Mouse (Mus musculus) 3134 (cell line): ENCODE measurements at regions not wholly inside any gene's neighbourhood (a gene's known extent, or its start where the extent isn't known, plus 50 kb on each side); places are given as distances from the start of the nearest gene placed in this dataset.
A peak's percentile ranks its signal among the peaks of the same experiment; 100 is the strongest.
"Not testable (repeated sequence)": the region's sequence is repeated elsewhere in the genome, so short reads cannot be mapped to it uniquely, and the experiment has no call there.

Source experiments
- DNase-seq: peaks from one replicate; pipeline ENCODE4 v3.0.0-alpha.2; 2011; ENCODE audit warnings: low spot score; ENCODE audit not compliant: insufficient read length; ENCODE audit errors: extremely low read depth

DNA sequence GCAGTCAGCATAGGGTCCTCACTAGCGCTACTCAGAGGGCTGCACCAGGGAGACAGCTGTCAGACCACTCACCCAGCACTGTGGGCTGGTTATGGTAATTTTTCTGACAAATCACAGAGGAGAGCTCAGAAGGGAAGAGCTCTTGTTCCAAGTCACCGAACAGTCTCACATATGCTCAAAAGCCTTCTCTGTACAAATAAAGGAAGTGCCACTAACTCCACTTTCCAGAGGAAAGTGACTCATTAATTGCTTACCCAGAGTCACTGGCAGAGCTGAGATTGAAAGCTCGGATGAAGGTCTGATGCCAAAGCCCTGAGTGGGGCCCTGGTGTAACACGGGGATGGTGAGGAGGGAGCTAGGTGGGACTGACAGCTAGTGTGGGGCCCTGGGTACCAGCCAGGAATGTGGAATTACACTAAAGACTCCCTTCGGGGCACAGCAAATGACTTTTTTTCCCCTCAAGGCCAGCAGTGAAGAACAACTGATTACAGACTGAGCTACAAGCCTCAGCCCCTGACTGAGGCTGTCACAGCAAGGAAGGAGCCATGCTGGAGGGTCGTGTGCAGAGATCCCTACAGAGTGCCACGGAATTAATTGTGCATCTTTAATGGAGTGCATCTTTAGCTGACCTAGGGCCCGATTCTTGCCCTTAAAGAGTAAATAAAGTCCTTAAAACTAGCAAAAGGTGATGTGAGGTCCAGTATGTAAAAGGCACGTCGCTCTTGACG, 155.6 kb upstream of the Ubl3 start:
- DNase-seq: peak; percentile 56

DNA sequence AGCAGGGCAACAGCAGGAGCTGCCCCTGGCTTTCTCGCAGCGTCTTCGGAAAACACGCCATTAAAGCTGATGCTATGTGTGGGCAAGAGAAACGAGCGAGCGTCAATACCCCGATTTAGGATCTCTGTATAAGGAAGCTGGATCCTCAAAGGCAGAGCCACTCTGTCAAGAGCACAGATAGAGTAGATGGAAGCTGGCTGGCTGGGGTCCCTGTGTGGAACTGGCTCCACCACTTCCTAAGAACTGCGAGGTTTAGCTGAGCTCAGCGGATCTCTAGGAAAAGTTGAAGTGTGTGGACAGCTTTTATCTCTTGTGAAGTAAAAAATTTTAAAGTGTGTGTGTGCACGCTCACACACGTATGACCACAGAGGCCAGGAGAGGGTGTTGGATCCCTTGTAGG, 154.7 kb upstream of the Ubl3 start:
- no peak for DNase-seq

DNA sequence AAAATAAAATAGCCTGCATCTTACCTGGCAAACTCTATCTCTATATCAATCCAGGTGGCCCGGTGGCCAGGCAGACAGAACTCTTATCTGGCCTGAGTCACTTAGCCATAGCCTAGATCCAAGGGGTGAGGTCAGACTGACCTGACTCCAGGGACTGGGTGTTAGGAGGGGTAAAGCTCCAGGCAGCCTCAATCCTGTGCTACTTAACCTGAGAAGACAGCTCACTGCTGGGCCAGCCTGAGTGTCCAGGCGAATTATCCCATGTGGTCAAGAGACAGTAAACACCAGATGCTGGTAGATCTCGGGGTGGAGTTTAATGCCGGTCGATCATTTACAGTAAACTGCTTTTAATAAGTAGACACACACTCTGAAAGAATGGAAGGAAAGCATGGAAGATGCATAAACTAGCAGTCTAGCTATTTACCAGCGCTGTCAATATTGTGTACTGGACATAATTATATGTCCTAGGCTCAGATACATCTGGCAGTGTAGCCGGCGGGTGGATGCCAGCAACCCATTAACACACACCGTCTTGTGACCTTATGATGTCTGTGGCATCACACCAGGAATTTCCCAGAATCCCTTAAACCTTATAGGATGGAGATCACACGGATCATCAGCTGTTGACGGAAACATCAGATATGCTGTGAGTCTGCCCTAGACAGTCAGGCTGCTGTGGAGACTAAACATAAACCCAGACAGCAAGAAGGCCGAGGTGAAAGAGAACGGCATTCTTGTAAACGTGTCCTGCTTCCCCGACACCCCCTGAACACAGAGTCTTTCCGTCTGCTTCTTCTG, 153.9 kb upstream of the Ubl3 start:
- no peak for DNase-seq

DNA sequence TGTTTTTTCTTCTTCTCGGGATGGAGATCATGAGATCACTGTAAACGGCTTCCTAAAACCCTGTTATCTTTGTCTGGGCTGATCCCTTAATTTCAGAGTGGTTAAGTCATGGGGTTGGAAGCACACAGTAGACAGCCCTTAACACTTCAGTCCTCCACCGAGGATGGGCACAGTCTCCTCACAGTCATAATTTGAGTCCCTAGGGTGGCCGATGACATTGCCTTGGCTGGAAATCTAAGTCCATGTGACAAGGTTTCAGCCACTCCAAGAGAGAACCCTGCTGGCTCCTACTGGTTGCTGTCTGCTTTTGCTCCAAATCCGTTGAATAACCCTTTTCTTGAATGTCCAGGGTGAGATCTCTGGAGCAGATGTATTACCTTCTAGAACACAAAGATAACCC, 152.2 kb upstream of the Ubl3 start:
- no peak for DNase-seq

DNA sequence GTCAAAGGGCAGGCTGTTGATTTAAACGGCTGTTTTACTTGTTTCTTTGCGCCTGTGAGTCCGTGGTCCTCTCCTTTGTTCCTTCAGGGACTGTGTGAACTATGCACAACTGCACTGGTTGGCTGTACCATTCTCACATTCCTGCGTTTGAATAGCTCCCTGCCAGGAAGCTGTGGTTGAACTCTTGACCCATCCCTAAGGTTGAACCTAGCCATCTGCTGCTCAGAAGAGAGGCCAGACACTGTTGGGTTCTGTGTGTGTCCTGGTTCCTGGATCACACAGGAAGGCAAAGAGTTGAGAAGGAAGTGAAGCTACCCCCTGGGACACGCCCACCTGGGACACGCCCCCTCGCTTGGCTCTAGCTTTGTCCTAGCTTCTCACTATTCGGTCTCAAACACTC, 149.3 kb upstream of the Ubl3 start:
- DNase-seq: no peak

DNA sequence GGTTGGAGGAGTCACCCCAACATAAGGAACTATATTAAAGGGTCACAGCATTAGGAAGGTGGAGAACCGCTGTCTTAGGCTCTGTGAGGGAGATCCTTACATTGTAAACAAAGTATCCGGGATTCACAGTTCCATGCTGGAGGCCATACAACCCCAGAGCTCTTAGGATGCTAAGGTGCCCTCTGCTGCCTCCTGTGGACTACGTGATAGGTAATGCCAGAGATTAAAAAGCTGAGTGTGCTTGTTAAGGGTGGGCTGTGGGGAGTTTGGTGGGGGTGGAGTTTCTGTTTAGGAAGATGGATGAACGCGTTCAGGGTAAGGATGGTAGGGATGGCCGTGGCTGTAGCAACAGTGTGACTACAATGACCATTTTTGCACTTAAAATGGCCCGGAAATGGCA, 148.4 kb upstream of the Ubl3 start:
- DNase-seq: no peak

DNA sequence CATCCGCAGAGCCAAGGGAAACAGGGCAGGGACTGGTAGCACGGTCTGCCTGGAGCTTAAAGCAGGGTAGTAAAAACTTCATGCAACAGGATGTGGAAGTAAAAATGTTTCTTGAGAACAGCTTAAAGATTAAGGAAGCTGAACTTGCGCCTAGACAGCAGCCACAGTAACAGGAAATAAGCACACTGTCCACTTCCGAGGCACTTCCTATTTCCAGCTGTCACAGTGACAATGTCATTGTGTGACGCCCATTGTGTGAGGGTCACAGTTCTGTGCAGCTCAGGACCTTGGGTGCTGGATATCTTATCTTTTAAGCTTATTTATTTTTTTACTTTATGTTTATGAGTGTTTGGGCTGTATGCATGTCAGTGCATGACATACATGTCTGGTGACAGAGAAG, 147.7 kb upstream of the Ubl3 start:
- no peak for DNase-seq

DNA sequence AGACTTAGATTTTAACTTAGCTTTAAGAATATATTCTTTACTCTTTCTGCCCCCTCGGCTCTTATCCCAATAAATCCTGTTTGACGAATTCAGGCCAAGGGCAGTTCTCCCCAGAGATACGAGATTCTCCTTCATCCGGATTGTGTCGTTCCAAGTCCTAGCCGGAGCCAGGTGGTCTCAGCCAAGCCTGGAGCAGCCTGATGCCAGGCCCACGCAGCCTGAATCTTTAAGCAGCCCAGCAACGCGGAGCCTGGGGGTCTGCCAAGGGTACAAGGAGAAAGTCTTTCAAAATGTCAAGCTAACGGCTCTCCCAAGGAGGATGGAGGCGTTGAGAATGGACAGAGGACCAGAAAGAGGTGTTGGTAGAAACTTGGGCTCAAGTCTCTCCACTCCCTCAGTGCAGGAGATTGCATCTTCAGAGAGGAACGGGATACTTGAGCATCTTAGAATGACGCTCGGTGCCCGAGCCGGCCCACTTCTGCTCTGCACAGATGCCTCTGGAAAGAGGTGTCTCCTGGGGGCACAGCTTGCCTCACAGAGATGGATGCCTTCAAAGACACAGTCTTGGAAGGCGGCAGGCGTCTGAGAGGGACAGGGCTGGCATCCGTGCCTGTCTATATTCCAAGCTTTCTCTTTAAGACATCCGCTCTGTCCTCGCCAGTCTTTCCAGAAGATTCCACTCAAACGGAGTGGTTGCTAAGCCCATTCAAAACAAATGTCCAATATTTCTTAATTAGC, 145.2 kb upstream of the Ubl3 start:
- no peak for DNase-seq

DNA sequence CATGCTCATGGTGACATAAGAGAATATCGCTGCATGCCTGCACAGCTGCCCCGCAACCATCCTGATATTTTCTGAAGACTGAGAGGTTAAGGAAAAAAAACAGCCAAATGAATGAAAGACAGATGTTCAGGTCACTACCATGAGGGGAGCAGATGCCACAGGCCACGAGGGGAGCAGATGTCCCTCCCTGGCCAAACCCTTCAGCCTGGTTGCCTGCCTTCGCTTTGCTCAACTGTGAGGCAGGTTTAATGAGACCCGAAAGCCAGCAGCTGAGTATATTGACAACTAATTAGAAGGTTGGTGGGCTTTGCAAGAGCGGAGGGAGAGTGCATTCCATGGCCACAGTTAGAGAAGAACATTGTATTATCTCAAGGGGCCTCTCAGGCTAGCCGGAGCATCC, 141.8 kb upstream of the Ubl3 start:
- DNase-seq: no peak

DNA sequence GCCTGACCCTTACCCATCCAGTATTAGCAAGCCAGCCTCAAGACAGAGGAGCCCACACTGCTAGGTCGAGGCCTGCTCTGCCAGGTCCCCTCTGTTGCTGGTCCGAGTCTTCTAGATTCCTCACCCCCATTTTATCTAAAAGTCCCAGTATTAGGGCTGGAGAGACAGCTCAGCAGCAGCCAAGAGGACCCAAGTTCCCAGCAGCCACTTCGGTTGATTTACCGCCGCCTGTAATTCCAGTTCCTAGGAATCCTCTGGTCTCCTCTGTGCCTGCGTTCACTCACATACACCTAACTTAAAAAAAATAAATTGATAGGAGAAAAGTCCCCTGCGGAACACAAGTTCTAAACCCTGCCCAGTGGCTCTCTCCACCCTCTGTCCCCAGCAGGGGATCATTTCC, 138.9 kb upstream of the Ubl3 start:
- no peak for DNase-seq

DNA sequence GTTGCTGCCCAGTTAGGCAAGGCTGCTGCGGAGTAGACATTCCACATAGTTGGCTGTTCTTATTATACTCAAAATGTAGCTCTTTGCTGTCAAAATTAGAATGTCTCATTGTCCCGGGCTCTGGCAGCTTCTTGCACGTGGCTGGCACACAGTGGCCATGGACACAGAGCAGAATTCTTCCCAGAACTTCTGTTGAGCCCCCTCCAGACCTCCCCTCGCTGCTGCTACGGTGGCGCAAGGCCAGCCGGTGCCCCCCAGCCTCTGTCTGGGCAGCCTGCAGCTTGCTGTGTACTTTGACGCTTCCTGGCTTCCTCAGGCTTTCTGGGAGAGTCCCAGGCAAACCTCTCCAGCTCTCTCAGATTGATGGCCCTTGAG, 138.2 kb upstream of the Ubl3 start:
- no peak for DNase-seq

DNA sequence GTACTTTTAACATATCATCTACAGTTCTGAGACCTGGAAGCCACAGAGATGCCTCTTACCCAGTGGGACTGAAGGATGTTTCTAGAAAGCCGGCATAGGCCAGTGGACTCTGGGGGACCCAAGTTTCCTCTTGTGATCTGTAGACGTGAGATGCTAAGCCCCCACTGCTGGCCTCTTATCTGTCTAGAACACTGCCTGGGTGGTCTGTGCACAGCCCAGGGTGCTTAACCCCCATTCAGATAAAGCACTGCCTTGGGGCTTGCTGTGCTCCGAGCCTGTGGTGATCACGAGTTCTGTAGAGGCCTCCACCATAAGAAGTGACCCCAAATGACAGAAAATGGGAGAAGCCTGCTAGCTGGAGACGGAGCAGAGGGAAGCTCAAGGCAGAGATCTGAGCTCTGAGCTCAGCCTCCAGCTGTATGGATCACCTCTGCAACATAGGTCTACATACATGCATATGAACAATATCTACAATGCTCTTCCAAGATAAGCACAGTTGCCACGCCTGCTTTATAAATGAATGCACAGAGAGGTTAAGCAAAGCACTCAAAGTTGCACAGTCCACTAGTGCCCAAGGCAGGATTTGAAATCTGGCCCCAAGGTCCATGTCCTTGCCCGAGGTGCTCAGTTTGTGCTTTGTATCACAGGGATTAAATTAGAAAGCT, 137.7 kb upstream of the Ubl3 start:
- no peak for DNase-seq

DNA sequence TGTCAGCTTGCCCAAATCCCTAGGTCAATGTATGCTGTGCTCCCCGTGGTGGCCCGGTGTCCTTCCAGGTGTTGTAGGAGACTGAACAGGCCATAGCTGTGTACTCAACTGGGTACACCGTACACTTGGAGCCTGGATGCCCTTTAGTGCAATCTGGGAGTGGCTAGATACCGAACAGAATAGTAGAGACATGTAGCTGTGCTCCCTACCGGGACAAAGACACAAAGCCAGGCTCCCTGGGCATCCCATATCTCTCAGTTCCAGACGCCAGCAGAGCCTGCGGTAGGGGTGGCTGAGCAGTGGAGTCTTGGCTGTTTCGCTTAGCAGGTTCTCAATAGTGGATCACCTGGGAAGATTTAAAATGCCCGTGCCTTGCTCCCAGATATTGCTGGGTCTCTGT, 136.7 kb upstream of the Ubl3 start:
- no peak for DNase-seq

DNA sequence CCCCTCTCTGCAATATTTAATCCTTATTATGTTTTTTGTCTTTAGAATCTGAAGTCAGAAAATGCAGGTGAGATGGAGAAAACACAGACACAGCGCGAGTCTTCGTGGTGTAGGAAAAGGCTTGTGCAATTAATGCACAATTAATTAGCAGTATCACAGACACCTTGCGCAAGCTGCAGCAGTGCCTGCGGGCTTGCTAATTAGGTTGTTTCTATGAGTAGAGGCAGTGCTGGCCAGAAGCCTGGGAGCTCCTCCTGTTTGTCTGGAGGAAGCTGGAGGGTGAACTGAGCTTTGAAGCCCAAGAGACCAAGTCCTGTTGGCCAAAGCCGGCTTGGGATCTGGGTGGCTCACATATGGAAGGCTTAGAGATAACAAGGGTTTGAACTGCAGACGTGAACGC, 135.9 kb upstream of the Ubl3 start:
- DNase-seq: no peak

DNA sequence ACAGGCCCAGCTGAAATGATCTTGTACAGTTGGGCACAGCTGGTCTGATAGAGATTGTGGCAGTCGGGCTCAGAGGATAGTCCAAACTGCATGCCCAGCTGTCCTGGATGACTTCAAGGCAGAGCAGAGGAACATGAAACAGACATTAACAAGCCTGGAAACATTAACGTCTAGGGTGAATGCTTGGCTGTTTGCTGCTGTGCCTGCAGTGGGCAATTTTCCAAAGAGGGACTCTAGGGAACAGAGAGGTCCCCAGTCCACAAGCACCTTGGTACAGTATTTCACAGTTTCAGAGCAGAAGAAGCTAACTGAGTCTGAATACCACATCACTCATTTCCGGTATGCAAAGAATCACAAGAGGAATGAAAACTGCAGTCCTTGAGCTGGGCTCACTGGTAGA, 135.2 kb upstream of the Ubl3 start:
- no peak for DNase-seq

DNA sequence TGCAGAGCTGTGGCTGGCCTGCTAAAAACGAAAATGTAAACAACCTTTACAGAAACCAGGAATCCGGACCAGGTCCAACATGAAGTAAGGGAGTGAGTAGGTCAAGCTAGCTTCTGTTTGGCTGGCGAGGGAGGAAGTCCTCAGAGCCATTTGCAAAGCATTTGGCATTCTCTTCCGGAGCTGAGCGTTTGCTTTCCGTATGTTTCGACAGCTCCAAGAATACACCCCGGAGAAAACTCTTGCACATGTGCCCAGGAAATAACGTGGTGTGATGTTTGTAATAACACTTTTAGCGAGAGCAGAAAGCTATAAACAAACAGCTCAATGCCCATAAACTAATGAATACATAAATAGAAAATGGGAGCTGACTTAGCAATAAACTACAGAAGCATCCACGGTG, 131.6 kb upstream of the Ubl3 start:
- no peak for DNase-seq

DNA sequence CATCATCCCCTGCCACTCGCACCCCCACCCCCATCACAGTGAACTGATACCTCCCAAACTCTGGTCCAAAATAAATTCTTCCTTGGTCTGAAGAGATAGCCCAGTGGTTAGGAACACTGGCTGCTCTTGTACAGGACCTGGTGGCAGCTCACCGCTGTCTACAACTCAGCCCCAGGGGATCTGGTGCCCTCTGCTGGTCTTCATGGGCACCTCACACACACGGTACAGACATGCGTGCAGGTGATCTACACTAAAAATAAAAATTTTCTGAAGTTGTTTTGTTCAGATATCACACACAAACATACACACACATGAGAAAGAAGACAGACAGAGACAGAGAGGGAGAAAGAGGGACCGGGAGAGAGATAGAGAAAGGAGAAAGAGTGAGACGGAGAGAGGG, 130.0 kb upstream of the Ubl3 start:
- no peak for DNase-seq

DNA sequence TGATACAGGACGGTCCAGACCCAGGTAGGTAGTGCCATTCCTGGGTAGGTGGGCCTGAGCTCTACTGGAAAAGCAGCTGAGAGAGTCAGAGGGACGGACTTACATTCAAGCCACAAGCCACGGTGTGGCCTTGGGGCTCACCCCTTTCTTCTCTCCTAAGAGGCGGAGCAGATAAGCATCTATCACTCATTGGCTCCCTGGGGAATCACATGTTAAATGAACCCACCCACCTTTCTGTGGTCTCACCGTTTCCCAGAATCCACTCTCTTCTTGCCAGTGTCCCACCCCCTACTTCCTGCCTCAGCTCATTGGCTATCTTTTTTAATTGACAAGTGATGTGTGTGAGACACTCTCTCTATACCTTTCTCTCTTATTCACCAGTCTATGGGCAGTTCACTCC, 127.8 kb upstream of the Ubl3 start:
- no peak for DNase-seq

DNA sequence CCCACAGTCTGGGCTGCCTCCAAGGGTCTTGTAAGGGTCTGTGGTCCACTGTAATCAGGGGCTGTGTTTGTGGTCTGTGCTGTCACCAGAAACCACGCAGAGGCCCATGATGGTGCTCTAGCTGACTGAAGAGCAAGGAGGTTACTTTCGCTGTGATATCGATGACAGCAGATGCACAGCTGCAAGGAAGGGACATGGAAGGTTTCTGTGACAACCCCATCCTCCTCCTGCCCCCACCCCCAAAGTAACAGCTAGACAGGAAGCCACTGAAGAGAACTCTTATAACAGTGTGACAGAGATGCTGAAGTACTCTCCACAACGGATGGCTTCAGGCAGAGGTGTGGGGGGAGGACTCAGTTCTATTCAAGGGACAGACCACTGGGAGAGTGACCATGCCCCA, 127.0 kb upstream of the Ubl3 start:
- no peak for DNase-seq

DNA sequence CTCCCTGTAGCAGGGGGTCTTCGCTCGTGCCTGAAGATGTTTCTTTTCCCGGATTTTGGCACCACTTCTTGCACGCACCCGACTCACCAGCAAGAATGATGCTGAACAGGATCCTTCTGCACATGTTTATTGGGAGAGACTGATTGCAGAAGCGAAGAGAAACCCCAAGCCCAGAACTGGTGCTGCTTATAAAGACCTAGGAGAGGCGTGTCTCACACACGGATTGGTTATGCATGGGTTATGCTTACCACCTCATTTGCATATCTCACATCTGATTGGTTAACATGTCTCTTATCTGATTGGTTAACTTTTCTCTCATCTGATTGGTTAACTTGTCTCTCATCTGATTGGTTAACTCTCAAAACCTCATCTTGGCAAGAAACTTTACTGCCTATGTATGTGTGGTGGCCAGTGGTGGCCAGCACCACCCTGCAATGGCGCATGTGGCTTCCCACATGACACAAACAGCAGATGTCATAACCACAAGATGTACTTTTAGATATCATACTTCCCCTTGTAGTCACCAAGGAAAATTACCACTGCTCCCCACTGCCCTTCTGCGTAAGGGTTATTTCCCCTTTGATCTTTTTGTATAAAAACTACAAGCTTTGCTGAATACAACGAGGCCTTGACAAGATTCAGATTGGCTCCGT, 125.8 kb upstream of the Ubl3 start:
- not testable (repeated sequence) for DNase-seq

DNA sequence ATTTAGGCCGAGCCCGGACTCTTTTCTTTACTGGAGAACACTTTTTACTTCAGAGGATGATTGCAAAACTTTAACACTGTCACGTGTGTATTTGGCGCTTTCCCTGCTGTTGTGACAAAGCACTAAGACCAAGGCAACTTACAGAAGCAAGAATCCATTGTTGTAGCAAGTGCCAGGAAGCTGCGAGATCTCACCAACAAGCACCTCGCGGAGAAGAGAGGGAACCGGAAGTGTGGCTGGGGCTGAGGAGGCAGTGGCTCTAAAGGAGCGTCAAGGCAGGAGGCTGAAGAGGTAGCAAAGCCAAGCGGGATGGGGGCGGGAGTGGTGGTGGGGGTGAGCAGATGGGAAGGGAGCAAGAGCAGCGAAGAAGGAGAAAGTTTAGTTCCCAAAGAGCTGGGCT, 121.7 kb upstream of the Ubl3 start:
- DNase-seq: no peak
